Mouse (Mus musculus) forebrain, embryonic 10.5 days (tissue): ENCODE results near the gene Nfkb1. TPM values are rescaled to one million over a fixed set of nuclear protein-coding genes. Genes with fewer than 3 reads are reported as not detected.

Experiments used
- DNase-seq: peaks from one replicate; pipeline ENCODE4 v3.0.0-alpha.2; 2017; ENCODE audit warnings: low spot score; ENCODE audit errors: extremely low spot score
- H3K27ac ChIP-seq: fragments of 300-500 bp; sonication (generic); 2 replicates; pipeline ENCODE4 v1.5.1; 2016; ENCODE audit warnings: mild to moderate bottlenecking
- H3K27me3 ChIP-seq: fragments of 300-500 bp; sonication (generic); 2 replicates; pipeline ENCODE4 v1.6.1; 2016; ENCODE audit warnings: mild to moderate bottlenecking; ENCODE audit not compliant: poor library complexity, severe bottlenecking
- H3K36me3 ChIP-seq: fragments of 300-500 bp; sonication (generic); replicated peaks from 2 replicates; pipeline ENCODE4 v1.6.1; 2016; ENCODE audit warnings: mild to moderate bottlenecking, moderate library complexity
- H3K4me1 ChIP-seq: fragments of 300-500 bp; sonication (generic); 2 replicates; pipeline ENCODE4 v1.6.1; 2016
- H3K4me3 ChIP-seq: fragments of 300-500 bp; sonication (generic); 2 replicates; pipeline ENCODE4 v1.5.1; 2016; ENCODE audit warnings: mild to moderate bottlenecking, moderate library complexity
- H3K9me3 ChIP-seq: fragments of 300-500 bp; sonication (generic); 2 replicates; pipeline ENCODE4 v1.6.1; 2016; ENCODE audit warnings: mild to moderate bottlenecking, moderate library complexity
- WGBS: fragments of 180-500 bp; shearing (Covaris S2); methylation state at CpG from one replicate; pipeline ENCODE4 v1.1.7; 2016; 5-methylcytosine and 5-hydroxymethylcytosine counted together
- polyA plus RNA-seq: library from polyadenylated mRNA; unstranded; fragments of >200 nt; fragmentation: Nextera tagmentation; extraction: Ambion mirVana; gene quantifications from 2 replicates; pipeline ENCODE4 v1.2.1, GENCODE M21; 2016

Gene Nfkb1
- polyA plus RNA-seq, 1 experiment from 2014 or later = 12.8 TPM

- H3K36me3 ChIP-seq = no peaks in the 10 kb centered on the region
- 72% methylated on average over 13 of the region's 13 CpGs for WGBS
- H3K27me3 ChIP-seq = no peaks in the 10 kb centered on the region
- peaks cover 22% of the 10 kb centered on the region for H3K4me1 ChIP-seq
- H3K27ac ChIP-seq = peak overlapping the region; percentile 35; the same call in 1 of the 2 replicates
- DNase-seq = no peak
- no peak overlapping the region for H3K4me3 ChIP-seq
- no peaks in the 10 kb centered on the region for H3K9me3 ChIP-seq
These were observed 16.5 kb downstream of the Nfkb1 start for GRCm38 (mm10) chr3:135674716-135675392.

- no peak overlapping the region for H3K27ac ChIP-seq
- no peak overlapping the region for H3K4me3 ChIP-seq
- 0 out of 2 replicates have a peak, but pooled peaks cover 5% of the 10 kb centered on the region for H3K36me3 ChIP-seq
- peaks cover 22% of the 10 kb centered on the region for H3K4me1 ChIP-seq
- 79% methylated on average over 7 of the region's 7 CpGs for WGBS
- no peak for DNase-seq
- H3K27me3 ChIP-seq = no peaks in the 10 kb centered on the region
- H3K9me3 ChIP-seq = no peaks in the 10 kb centered on the region
These were observed 17.7 kb downstream of the Nfkb1 start for GRCm38 (mm10) chr3:135673695-135674094.

- Histone ChIP-seq H3K9me3 (no peaks in the 10 kb centered on the region), H3K27me3 (no peaks in the 10 kb centered on the region), H3K27ac (no peak overlapping the region), H3K4me1 (peaks cover 22% of the 10 kb centered on the region), H3K4me3 (no peak overlapping the region), H3K36me3 (0 out of 2 replicates have a peak, but pooled peaks cover 5% of the 10 kb centered on the region)
- 93% methylated on average over 4 of the region's 4 CpGs for WGBS
- no peak for DNase-seq
These were observed 18.3 kb downstream of the Nfkb1 start for GRCm38 (mm10) chr3:135673041-135673440.

- DNase-seq = no peak
- Histone ChIP-seq H3K4me1 (peaks cover 22% of the 10 kb centered on the region), H3K36me3 (0 out of 2 replicates have a peak, but pooled peaks cover 9% of the 10 kb centered on the region), H3K27ac (no peak overlapping the region), H3K9me3 (no peaks in the 10 kb centered on the region), H3K4me3 (no peak overlapping the region), H3K27me3 (no peaks in the 10 kb centered on the region)
- WGBS = 91% methylated on average over 5 of the region's 5 CpGs
These were observed 19.2 kb downstream of the Nfkb1 start for GRCm38 (mm10) chr3:135672135-135672534.

- Histone ChIP-seq H3K4me3 (no peak overlapping the region), H3K36me3 (peaks cover 12% of the 10 kb centered on the region; the same call in 1 of the 2 replicates), H3K4me1 (peaks cover 24% of the 10 kb centered on the region), H3K9me3 (no peaks in the 10 kb centered on the region), H3K27me3 (no peaks in the 10 kb centered on the region), H3K27ac (no peak overlapping the region)
- no peak for DNase-seq
- WGBS = 94% methylated on average over 4 of the region's 4 CpGs
These were observed 20.5 kb downstream of the Nfkb1 start for GRCm38 (mm10) chr3:135670869-135671268.

- Histone ChIP-seq H3K4me3 (no peak overlapping the region), H3K27ac (no peak overlapping the region), H3K4me1 (peaks cover 20% of the 10 kb centered on the region), H3K27me3 (no peaks in the 10 kb centered on the region), H3K9me3 (no peaks in the 10 kb centered on the region), H3K36me3 (peaks cover 28% of the 10 kb centered on the region)
- WGBS = 91% methylated on average over 3 of the region's 3 CpGs
- no peak for DNase-seq
These were observed 24.3 kb downstream of the Nfkb1 start for GRCm38 (mm10) chr3:135667084-135667483.

GRCm38 (mm10) chr3:135665777-135666259 is 25.5 kb downstream of the Nfkb1 start:
- no peaks in the 10 kb centered on the region for H3K27me3 ChIP-seq
- 88% methylated on average over 6 of the region's 6 CpGs for WGBS
- H3K27ac ChIP-seq = 0 out of 2 replicates have a peak overlapping the region, but pooled peaks have one; percentile 30
- H3K4me3 ChIP-seq = no peak overlapping the region
- no peak for DNase-seq
- H3K4me1 ChIP-seq = peaks cover 24% of the 10 kb centered on the region
- no peaks in the 10 kb centered on the region for H3K9me3 ChIP-seq
- H3K36me3 ChIP-seq = peaks cover 30% of the 10 kb centered on the region

GRCm38 (mm10) chr3:135662139-135662864 is 29.0 kb downstream of the Nfkb1 start:
- 71% methylated on average over 15 of the region's 15 CpGs for WGBS
- DNase-seq = no peak
- Histone ChIP-seq H3K4me3 (no peak overlapping the region), H3K27me3 (no peaks in the 10 kb centered on the region), H3K4me1 (peaks cover 24% of the 10 kb centered on the region), H3K9me3 (no peaks in the 10 kb centered on the region), H3K27ac (no peak overlapping the region), H3K36me3 (peaks cover 35% of the 10 kb centered on the region)

GRCm38 (mm10) chr3:135661707-135662106 is 29.6 kb downstream of the Nfkb1 start:
- Histone ChIP-seq H3K4me3 (no peak overlapping the region), H3K36me3 (peaks cover 36% of the 10 kb centered on the region), H3K4me1 (peaks cover 24% of the 10 kb centered on the region), H3K27ac (no peak overlapping the region), H3K9me3 (no peaks in the 10 kb centered on the region), H3K27me3 (no peaks in the 10 kb centered on the region)
- DNase-seq = no peak
- 87% methylated on average over 9 of the region's 9 CpGs for WGBS

GRCm38 (mm10) chr3:135658540-135659097 is 32.7 kb downstream of the Nfkb1 start:
- DNase-seq = no peak
- Histone ChIP-seq H3K27me3 (no peaks in the 10 kb centered on the region), H3K4me3 (no peak overlapping the region), H3K4me1 (peaks cover 15% of the 10 kb centered on the region; the same call in 1 of the 2 replicates), H3K36me3 (peaks cover 32% of the 10 kb centered on the region), H3K27ac (no peak overlapping the region), H3K9me3 (no peaks in the 10 kb centered on the region)
- WGBS = 93% methylated on average over 7 of the region's 7 CpGs

GRCm38 (mm10) chr3:135656156-135656555 is 35.2 kb downstream of the Nfkb1 start:
- no peak for DNase-seq
- no peak overlapping the region for H3K27ac ChIP-seq
- no peaks in the 10 kb centered on the region for H3K4me1 ChIP-seq
- no peaks in the 10 kb centered on the region for H3K27me3 ChIP-seq
- no peaks in the 10 kb centered on the region for H3K9me3 ChIP-seq
- no peak overlapping the region for H3K4me3 ChIP-seq
- peaks cover 37% of the 10 kb centered on the region for H3K36me3 ChIP-seq
- WGBS = 88% methylated on average over 4 of the region's 4 CpGs

GRCm38 (mm10) chr3:135650773-135651555 is 40.4 kb downstream of the Nfkb1 start:
- no peaks in the 10 kb centered on the region for H3K27me3 ChIP-seq
- peaks cover 38% of the 10 kb centered on the region for H3K36me3 ChIP-seq
- no peak overlapping the region for H3K27ac ChIP-seq
- H3K9me3 ChIP-seq = no peaks in the 10 kb centered on the region
- H3K4me3 ChIP-seq = no peak overlapping the region
- no peak for DNase-seq
- H3K4me1 ChIP-seq = no peaks in the 10 kb centered on the region
- 89% methylated on average over 15 of the region's 15 CpGs for WGBS
